Mouse (Mus musculus): Measurements from ENCODE around the gene Gfm1.

Gene Gfm1

DNA sequence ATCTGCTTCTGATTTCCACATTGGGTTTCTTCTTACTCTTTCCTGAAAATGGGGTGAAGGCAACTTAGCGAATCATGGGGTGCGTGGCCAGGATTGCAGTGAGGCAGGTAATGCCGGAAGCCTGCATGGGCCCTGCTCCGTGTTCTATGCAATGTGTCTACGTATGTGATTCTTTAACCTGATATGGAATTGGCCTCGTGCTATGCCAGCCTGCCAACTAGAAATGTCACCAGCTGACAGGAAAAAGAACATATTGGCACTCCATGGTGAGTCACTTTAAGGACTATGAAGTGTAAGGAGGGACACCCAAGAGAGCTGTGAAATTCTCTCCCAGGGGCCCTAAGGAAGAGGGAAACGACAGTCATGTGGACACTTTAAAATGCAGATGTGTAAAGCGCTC, 63.2 kb downstream of the Gfm1 start:
- in situ Hi-C loops (cut with MboI; ENCODE audit: low sequenced_read_pairs), result no loop called here

DNA sequence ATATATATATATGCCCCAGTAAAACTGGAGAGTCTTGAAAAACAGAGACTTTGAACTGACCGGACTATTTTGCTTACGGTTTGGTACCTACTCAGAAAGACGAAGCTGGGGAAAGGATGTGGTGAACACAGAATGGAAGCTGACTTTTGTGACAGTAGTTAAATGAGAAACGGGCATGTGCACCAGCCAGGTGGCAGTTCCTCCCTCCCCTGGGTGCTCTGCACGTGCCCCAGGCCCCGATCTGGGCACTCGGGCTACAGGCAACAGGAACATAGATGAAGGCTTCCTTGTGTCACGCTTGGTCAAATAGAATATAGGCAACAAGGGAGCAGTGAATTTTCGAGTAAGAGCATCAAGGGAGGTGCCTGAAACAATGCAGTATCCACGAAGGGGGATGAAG, 66.4 kb downstream of the Gfm1 start:
- in situ Hi-C loops (cut with MboI; ENCODE audit: low sequenced_read_pairs), result no loop called here

DNA sequence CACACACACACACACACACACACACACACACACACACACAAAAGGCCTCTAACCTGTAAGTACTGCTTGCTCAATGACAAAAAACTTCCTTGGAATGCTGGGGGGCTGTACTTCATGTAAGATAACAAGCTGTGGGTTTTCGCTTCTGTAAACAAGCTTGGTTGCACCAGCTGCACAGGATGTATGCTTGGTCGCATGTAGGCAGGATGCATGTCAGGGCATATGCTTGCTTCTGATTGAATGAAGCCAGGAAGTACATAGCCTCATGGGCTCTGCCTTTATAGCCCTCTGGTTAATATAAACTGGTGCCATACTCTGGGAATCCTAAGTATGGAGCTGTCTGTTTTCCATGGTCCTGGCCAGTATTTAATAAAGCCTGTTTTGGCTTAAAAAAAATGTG, 68.1 kb downstream of the Gfm1 start:
- in situ Hi-C loops (cut with MboI; ENCODE audit: low sequenced_read_pairs), result no loop called here

DNA sequence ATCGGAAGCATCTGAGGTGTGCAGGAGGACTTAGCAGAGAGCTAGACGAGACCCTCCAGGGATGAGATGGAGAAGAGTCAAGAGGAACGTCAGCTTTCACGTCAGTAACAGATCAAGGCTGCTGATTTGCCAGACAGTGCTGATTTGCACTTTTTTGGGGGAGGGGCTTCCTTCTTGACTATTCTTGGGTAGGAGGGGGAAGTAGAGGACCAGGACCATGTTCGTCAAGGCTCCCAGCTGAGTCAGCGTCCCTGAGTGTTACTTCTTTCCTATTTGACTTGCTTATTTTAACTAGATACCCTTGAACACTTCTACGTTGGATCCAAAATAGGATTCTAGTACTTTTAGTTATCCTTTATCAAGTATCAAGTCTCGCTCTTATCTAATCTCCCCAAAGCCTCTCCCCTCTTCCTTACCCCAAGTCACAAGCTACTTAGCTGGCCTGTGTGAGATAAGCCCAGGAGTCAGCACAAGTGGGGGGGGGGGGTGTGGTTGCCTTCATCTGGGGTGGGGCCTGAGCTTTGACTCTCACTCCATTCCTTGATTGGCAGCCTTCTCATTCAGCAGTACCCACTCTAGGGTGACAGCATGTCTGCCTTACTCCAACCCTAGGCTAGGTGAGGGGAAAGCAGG, 69.0 kb downstream of the Gfm1 start:
- in situ Hi-C loops (cut with MboI; ENCODE audit: low sequenced_read_pairs), result no loop called here

DNA sequence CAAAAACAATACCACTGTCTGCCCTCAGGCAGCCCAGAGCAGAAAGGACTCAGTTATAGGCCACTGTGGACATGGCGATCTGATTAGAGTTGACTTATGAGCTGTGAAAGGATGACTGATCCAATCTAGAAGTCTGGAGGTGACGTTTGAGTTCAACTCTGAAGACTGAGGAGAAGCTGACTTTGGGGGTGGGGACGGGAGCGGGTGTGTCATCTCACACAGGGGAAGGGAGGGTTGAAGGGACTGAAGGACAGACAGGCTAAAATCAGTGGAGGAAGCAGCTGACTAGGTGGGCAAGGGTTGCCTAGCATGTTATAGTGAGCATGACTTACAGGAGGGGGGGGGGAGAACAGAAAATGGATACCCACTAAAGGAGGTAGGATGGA, 69.5 kb downstream of the Gfm1 start:
- in situ Hi-C loops (cut with MboI; ENCODE audit: low sequenced_read_pairs), result no loop called here

DNA sequence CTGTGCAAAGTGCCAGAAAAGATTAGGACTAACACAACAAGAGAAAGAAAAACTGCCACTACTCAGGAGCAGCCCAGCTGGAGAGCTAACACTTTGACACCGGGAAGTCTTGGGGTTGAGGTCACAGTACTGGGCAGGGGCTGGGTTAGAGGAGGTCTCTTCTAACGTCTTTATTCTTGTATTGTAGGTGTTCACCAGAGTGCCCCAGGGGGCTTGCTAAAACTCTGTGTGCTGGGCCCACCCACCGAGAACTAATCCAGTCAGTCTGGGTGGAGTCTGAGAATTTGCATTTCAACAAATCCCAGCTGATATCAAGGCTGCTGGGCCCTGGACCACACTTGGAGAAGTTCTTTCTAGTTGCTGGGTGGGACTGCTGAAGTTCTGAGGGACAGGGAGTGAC, 74.0 kb downstream of the Gfm1 start:
- in situ Hi-C loops (cut with MboI; ENCODE audit: low sequenced_read_pairs), result no loop called here

DNA sequence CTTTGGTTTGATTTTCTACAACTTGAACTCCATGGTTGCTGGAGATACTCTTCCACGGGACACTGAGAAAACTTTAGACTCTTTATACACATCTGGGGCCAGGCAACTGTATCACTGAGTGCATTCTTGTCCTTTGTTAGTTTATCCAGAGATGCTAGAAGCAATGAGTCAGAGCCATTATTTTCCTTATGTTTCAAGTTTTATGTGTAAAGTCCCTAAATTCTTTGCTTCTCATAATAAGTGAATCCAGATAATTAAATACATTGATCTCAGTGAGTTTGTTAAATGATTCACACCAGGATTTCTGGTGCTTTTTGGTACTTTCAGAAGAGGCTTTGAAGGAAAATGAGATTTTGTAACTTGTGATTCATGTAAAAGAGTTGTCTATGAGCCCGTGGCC, 75.4 kb downstream of the Gfm1 start:
- in situ Hi-C loops (cut with MboI; ENCODE audit: low sequenced_read_pairs), result no loop called here

DNA sequence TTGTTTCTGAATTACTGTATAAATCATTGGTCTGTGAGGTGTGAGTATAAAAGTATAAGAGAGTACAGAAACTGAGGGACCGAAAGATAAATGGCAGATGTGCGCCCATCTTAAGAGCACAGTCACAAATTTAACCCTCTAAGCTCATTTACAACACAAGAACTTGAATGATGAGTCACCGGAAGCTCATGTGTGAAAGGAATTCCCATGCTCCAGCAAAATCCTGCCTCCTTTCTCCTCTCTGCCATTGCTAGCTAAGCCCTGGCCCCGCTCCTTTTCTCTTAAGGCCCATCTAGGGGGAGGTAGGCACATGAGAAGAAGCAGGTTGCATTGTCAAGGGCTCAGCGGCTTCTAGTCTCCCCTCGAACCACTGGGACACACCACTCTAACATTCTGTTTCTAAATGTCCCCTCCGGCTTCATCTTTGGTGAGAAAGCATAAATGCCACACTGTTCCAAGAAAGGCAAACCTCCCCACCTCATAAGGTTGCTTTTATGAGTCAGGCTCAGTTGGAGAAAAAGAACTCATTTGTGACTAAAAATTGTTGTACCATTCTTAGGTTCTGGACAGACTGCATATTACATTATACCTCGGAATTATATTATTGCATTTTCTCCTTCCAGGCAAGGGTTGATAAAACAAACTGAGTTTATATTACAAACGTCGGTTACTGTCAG, 78.5 kb downstream of the Gfm1 start:
- in situ Hi-C loops (cut with MboI; ENCODE audit: low sequenced_read_pairs), result no loop called here

DNA sequence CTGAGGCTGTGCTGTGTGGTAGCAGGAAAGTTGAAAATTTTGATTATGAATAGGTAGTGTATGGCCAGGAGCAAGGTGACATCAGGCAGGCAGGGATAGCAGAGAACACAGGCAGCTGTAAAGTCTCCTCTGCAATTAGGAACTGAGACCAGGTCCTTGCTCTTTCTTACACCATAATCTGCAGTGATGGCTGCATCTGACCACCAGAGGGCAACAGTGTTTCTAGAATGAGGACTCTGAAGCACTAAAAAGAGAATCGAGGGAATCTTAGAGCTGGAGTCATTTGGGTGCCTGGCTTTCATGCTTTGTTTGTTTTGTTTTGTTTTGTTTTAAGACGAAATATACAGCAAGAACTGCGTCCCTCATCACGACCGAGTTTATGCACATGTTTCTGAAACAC, 82.9 kb downstream of the Gfm1 start:
- in situ Hi-C loops (cut with MboI; ENCODE audit: low sequenced_read_pairs), result loop anchor here (5.0 kb wide), 1 partner anchor 49 kb away; no protein-coding TSS in a partner anchor

DNA sequence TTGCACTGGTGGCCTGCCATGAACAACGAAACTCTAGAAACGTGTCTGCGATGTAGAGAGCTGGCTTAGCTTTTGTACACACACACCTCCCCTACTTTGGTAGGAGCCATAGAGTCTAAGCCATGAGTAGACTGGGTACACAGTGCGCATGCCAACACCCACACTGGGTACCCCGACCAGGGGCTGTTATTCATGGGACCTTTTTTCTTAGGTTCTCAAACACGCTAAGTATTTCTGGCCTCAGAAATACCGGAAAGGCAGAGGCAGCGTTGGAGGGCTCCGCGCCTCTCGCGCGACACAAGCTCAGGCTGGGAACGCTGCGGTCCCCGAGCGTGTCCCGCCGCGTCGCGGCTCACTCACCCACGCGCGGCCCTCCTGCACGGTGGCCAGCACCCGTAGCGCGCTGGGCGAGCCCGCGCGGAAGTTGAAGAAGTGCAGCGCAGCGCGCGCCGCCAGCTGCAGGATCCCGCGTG, 84.9 kb downstream of the Gfm1 start:
- in situ Hi-C loops (cut with MboI; ENCODE audit: low sequenced_read_pairs), result loop anchor here (5.0 kb wide), 1 partner anchor 47 kb away; no protein-coding TSS in a partner anchor

DNA sequence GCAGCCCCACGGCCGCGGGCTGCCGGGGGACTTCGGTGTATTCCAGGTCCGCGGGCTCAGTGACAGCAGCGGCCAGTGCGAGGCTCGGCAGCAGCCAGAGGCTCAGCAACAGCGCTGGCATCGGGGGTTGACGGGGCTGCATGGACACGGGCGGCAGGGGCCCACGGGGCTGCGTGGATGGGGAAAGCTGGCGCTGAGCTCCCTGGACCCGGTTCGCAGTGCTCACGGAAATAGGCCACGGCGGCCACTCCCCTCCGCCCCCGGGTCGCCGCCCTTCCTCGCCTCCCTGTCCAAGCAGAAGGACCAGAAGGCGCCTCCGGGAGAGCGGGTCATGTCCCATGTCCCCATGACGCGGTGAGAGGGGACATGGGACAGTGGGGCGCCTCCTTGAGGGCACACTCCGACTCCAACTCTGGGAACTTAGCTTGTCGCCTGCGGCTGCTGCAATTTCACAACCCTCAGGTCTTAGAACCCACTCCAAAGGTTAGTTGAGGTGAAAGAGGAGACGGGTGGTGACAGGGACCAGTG, 85.4 kb downstream of the Gfm1 start, which contains the start of gene Rarres1:
Gene Rarres1 (minus strand): TSS at position 250 of the 528 bp plus-strand sequence.
- in situ Hi-C loops (cut with MboI; ENCODE audit: low sequenced_read_pairs), result no loop called here

DNA sequence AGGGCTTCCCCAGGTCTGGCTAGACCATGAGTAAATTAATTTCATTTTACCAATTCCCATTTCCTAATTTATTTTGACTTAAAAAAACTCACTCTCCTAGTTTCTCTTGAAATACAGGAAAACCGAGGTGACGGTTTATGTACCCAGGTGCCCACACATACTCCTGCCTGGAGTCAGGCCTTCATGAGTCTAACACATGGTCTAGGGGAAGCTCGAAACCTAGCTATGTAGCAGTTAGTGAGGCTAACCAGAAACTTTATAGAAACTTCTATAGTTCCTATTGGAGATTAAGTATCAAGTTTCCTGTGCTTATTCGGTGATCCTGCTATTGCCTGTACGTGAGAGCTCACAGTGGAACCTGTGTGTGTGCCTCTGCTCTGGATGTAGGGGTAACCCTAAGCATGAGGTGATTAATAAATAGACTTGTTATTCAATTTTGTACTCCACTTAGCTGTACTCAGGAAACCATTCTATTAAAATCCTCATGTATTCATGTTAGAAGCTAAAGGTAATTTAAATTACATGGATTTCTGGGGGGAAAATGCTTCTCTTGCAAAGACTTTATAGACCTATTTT, 90.8 kb downstream of the Gfm1 start:
- in situ Hi-C loops (cut with MboI; ENCODE audit: low sequenced_read_pairs), result no loop called here

DNA sequence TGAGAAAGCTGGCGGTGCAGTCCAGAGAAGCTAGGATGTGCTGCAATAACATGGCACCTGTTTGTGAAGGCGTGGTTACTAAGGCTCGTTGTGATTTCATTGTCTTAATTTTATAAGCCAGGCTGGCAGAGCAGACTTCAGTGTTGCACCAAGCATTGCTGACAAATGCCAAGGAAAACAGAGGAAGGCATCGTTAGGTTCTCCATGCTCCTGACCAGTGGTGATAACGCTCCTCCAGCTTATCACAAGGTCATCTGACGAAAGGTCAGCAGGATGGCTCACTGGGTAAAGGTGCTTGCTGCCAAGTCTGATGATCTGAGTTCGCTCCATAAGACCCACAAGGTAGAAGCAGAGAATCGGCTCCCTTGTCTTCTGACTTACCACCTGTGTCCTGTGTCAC, 92.8 kb downstream of the Gfm1 start:
- in situ Hi-C loops (cut with MboI; ENCODE audit: low sequenced_read_pairs), result no loop called here

DNA sequence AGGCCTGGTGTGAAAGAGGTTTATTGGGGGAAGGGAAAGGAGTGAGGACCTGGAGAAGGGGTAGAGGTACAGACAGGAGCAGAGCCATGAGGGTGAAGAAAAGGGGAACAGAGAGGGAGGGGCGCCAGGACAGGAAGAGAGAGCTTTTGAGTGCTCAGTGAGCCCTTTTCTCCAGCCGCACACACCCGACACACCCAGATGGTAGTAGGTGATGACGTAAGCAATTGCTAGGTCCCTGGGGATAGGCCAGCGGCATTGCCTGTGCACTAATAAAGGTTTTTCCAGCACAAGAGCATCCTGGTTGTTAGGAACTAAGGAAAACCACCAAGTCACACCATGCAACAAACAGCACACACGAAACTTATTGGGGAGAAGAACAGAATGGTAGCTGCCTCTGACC, 94.9 kb downstream of the Gfm1 start:
- in situ Hi-C loops (cut with MboI; ENCODE audit: low sequenced_read_pairs), result no loop called here
